Mouse (Mus musculus): ENCODE measurements at regions not wholly inside any gene's neighbourhood (a gene's known extent, or its start where the extent isn't known, plus 50 kb on each side); places are given as distances from the start of the nearest gene placed in this dataset.

- DNase-seq (ENCODE audit: low spot score in 2 of 2), result no peak
Measured at GRCm38 (mm10) chr3:128226930-128227585, 330.9 kb upstream of the Fam241a start.

GRCm38 (mm10) chr3:128226503-128226902, 330.4 kb upstream of the Fam241a start:
- DNase-seq (ENCODE audit: low spot score in 2 of 2), result no peak

GRCm38 (mm10) chr3:128222344-128222743, 326.2 kb upstream of the Fam241a start:
- no peak for DNase-seq (ENCODE audit: low spot score in 2 of 2)

GRCm38 (mm10) chr3:128221625-128222024, 325.5 kb upstream of the Fam241a start:
- no peak for DNase-seq (ENCODE audit: low spot score in 2 of 2)

GRCm38 (mm10) chr3:128220776-128221550, 324.8 kb upstream of the Fam241a start:
- DNase-seq (ENCODE audit: low spot score in 2 of 2), result no peak

GRCm38 (mm10) chr3:128217765-128218415, 321.8 kb upstream of the Fam241a start:
- no peak for DNase-seq (ENCODE audit: low spot score in 2 of 2)

- no peak for DNase-seq (ENCODE audit: low spot score in 2 of 2)
Measured at GRCm38 (mm10) chr3:128212256-128212655, 316.1 kb upstream of the Fam241a start.

- DNase-seq (ENCODE audit: low spot score in 2 of 2), result no peak
Measured at GRCm38 (mm10) chr3:128210591-128210990, 314.5 kb upstream of the Fam241a start.

- no peak for DNase-seq (ENCODE audit: low spot score in 2 of 2)
Measured at GRCm38 (mm10) chr3:128206948-128207347, 310.8 kb upstream of the Fam241a start.

GRCm38 (mm10) chr3:128206483-128206882, 310.4 kb upstream of the Fam241a start:
- no peak for DNase-seq (ENCODE audit: low spot score in 2 of 2)

GRCm38 (mm10) chr3:128200574-128201235, 304.6 kb upstream of the Fam241a start:
- DNase-seq (ENCODE audit: low spot score in 2 of 2), result no peak

GRCm38 (mm10) chr3:128199466-128199865, 303.3 kb upstream of the Fam241a start:
- DNase-seq (ENCODE audit: low spot score in 2 of 2), result no peak

GRCm38 (mm10) chr3:128192046-128192800, 296.1 kb upstream of the Fam241a start:
- no peak for DNase-seq (ENCODE audit: low spot score in 2 of 2)

GRCm38 (mm10) chr3:128187330-128188044, 291.4 kb upstream of the Fam241a start:
- DNase-seq (ENCODE audit: low spot score in 2 of 2), result no peak

- no peak for DNase-seq (ENCODE audit: low spot score in 2 of 2)
Measured at GRCm38 (mm10) chr3:128186278-128186677, 290.2 kb upstream of the Fam241a start.

GRCm38 (mm10) chr3:128181221-128181908, 285.2 kb upstream of the Fam241a start:
- no peak for DNase-seq (ENCODE audit: low spot score in 2 of 2)

- DNase-seq (ENCODE audit: low spot score in 2 of 2), result no peak
Measured at GRCm38 (mm10) chr3:128149216-128149615, 253.1 kb upstream of the Fam241a start.

GRCm38 (mm10) chr3:128145329-128145728, 249.2 kb upstream of the Fam241a start:
- DNase-seq (ENCODE audit: low spot score in 2 of 2), result no peak

- DNase-seq (ENCODE audit: low spot score in 2 of 2), result no peak
Measured at GRCm38 (mm10) chr3:128127836-128128235, 231.7 kb upstream of the Fam241a start.

GRCm38 (mm10) chr3:128126664-128127063, 230.5 kb upstream of the Fam241a start:
- DNase-seq (ENCODE audit: low spot score in 2 of 2), result no peak

Data from spleen, postnatal 14 days (tissue).